Mouse (Mus musculus) hindbrain, embryonic 14.5 days (tissue): ENCODE data around the gene Rai14. TPM values are rescaled to one million over a fixed set of nuclear protein-coding genes. Genes with fewer than 3 reads are reported as not detected.

Experiments
- ATAC-seq: fragments of 200-750 bp; cut with Nextera tagmentation; 2 replicates; pipeline ENCODE4 v1.8.0; 2017; ENCODE audit warnings: moderate number of reproducible peaks, mild to moderate bottlenecking, moderate TSS enrichment, moderate library complexity; ENCODE audit not compliant: low FRiP score
- DNase-seq: peaks from one replicate; pipeline ENCODE4 v3.0.0-alpha.2; 2015; ENCODE audit warnings: low spot score
- H3K27ac ChIP-seq: fragments of 300-500 bp; sonication (generic); 2 replicates; pipeline ENCODE4 v1.5.1; 2014; ENCODE audit warnings: mild to moderate bottlenecking, moderate library complexity
- H3K27me3 ChIP-seq: fragments of 300-500 bp; sonication (generic); 2 replicates; pipeline ENCODE4 v1.6.1; 2014; ENCODE audit warnings: mild to moderate bottlenecking, low read length, mixed read lengths; ENCODE audit not compliant: control insufficient read depth, insufficient read depth
- H3K36me3 ChIP-seq: fragments of 300-500 bp; sonication (generic); replicated peaks from 2 replicates; pipeline ENCODE4 v1.6.1; 2014; ENCODE audit not compliant: control insufficient read depth, insufficient read depth
- H3K4me1 ChIP-seq: fragments of 300-500 bp; sonication (generic); replicated peaks from 2 replicates; pipeline ENCODE4 v1.6.1; 2014; ENCODE audit warnings: antibody characterized with exemption, low read length, mixed read lengths; ENCODE audit not compliant: control insufficient read depth, insufficient read depth
- H3K4me2 ChIP-seq: fragments of 300-500 bp; sonication (generic); replicated peaks from 2 replicates; pipeline ENCODE4 v1.6.1; 2014; ENCODE audit warnings: mild to moderate bottlenecking, moderate library complexity
- H3K4me3 ChIP-seq: fragments of 300-500 bp; sonication (generic); replicated peaks from 2 replicates; pipeline ENCODE4 v1.5.1; 2014; ENCODE audit warnings: mild to moderate bottlenecking, low read length
- H3K9ac ChIP-seq: fragments of 300-500 bp; sonication (generic); 2 replicates; pipeline ENCODE4 v1.6.1; 2014
- H3K9me3 ChIP-seq: fragments of 300-500 bp; sonication (generic); 2 replicates; pipeline ENCODE4 v1.6.1; 2016; ENCODE audit warnings: low read length; ENCODE audit not compliant: control insufficient read depth
- WGBS: fragments of 180-500 bp; shearing (Covaris S2); extraction: QIAGEN DNeasy Blood & Tissue Kit; methylation state at CpG from one replicate; pipeline ENCODE4 v1.1.7; 2014; 5-methylcytosine and 5-hydroxymethylcytosine counted together
- polyA plus RNA-seq: library from polyadenylated mRNA; unstranded; fragments of >200 nt; fragmentation: Nextera tagmentation; extraction: Ambion mirVana; gene quantifications from 2 replicates; pipeline ENCODE4 v1.2.1, GENCODE M21; 2014

Gene Rai14
- polyA plus RNA-seq, 1 experiment from 2014 or later = 12.9 TPM

- DNase-seq (no peak), ATAC-seq (peak; percentile 39)
- Histone ChIP-seq H3K4me2 (peak overlapping the region; percentile 21; the same call in 1 of the 2 replicates), H3K4me3 (no peak overlapping the region), H3K9me3 (no peaks in the 10 kb centered on the region), H3K9ac (no peak overlapping the region), H3K27ac (peak overlapping the region; percentile 75), H3K36me3 (no peaks in the 10 kb centered on the region), H3K27me3 (no peaks in the 10 kb centered on the region), H3K4me1 (peaks cover 19% of the 10 kb centered on the region)
- WGBS = 11% methylated on average over 4 of the region's 4 CpGs
Measured at GRCm38 (mm10) chr15:10747226-10747625, 32.8 kb upstream of the Rai14 start.

DNA sequence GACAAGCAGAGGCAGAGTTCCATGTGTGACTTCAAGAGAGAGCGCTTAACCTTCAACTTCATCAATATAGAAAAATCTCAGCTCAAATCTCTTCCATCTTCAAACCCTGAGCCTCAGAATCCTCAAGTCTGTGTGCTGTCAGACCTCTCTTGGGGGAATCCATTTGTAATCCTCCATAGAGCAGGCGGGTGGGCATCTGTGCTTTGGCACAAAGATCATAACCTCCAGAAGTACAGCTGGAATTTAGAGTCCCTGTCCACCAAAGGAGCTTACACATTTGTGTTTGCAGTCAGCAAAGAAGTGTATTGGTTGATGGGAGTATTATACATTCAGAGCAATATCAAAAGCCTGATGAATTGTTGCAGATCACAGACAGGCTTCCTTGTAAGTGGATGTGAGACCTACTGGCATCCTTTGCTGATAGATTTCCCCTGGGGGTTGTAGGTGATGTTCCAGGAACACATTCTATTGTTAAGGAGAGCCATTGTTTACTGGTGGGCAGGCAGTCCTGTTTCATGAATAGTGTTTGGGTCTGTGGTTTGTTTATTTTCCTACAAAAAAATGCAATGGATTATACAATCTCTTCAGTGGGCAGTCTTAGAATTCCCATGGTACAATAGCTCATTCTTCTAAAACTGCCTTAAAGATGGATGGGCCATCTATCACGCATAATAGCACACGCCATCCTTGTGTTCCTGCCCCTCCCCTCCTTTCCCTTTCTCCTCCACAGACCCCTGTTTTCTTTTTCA lies 32.1 kb upstream of the Rai14 start:
- DNase-seq (no peak), ATAC-seq (peak; percentile 75)
- Histone ChIP-seq H3K9ac (no peak overlapping the region), H3K27ac (peak overlapping the region; percentile 75), H3K4me1 (peaks cover 19% of the 10 kb centered on the region), H3K27me3 (no peaks in the 10 kb centered on the region), H3K36me3 (no peaks in the 10 kb centered on the region), H3K9me3 (no peaks in the 10 kb centered on the region), H3K4me3 (no peak overlapping the region), H3K4me2 (0 out of 2 replicates have a peak overlapping the region, but pooled peaks have one; percentile 10)
- 28% methylated on average over 4 of the region's 4 CpGs for WGBS

DNA sequence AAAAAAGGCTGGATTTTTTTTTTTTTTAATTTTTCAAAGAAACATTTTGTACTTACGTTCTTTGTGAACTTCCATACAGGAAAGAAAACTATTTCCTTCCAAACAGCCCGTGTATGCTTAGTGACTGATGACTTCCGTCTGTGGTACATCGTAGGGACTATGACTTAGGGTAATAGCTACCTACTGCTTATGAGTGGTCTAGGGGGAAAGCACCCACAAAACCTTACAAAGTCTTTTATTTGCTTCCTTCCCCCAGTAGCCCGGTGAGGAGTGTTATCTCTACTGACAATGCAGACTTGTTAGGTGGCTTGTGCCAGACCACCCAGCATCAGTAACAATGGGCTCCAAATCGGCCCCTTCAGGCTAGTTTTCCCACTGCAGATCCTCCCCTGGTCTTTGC lies 28.0 kb upstream of the Rai14 start:
- Histone ChIP-seq H3K9me3 (no peaks in the 10 kb centered on the region), H3K27ac (no peak overlapping the region), H3K27me3 (no peaks in the 10 kb centered on the region), H3K4me1 (peaks cover 18% of the 10 kb centered on the region), H3K4me3 (no peak overlapping the region), H3K36me3 (no peaks in the 10 kb centered on the region), H3K4me2 (no peak overlapping the region), H3K9ac (no peak overlapping the region)
- WGBS = 70% methylated on average over 6 of the region's 6 CpGs
- ATAC-seq (no peak), DNase-seq (no peak)

GRCm38 (mm10) chr15:10739279-10739678 lies 24.9 kb upstream of the Rai14 start:
- no peaks in the 10 kb centered on the region for H3K9me3 ChIP-seq
- H3K9ac ChIP-seq = no peak overlapping the region
- H3K4me1 ChIP-seq = no peaks in the 10 kb centered on the region
- no peak for ATAC-seq
- H3K36me3 ChIP-seq = no peaks in the 10 kb centered on the region
- no peak overlapping the region for H3K4me2 ChIP-seq
- DNase-seq = no peak
- no peaks in the 10 kb centered on the region for H3K27me3 ChIP-seq
- no peak overlapping the region for H3K4me3 ChIP-seq
- H3K27ac ChIP-seq = no peak overlapping the region
- WGBS = 77% methylated on average over 1 of the region's 1 CpGs

DNA sequence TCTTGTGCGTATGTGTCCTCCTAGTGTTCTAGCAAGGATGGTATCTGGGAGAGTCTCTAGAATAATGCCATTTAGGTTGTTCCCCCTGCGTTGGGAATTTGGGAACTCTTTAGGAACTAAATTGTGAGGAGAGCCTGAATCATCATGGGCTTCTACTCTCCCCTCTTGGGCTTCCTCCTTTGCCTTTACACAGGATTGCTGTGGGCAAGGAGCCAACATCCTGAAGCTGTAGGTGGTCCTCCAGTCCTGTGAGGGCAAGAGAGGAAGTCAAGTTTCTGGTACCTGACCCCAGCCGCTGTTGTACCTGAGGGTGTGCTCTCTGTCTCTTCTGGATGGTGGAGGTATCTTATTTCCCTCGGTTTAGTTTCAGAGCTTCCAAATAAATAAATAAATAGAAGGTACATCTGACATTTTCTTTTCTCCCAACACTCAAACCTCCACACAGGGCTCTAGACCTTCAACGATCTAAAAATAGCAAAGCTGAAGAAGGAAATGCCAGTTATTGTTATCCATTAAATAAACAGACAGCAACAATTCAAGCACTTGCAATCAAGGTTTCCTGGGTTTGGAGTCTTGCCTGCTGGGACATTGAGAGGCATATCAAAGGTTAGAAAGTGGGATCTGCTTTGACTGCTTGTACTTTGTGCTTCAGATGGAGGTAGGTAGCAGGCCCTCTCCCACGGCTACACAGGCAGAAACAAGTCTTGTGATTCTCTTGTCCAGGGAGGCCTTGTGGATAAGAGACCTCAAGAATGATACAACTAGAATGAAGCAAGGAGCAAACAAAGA lies 24.1 kb upstream of the Rai14 start:
- no peak overlapping the region for H3K4me2 ChIP-seq
- ATAC-seq (no peak), DNase-seq (no peak)
- no peaks in the 10 kb centered on the region for H3K27me3 ChIP-seq
- no peaks in the 10 kb centered on the region for H3K9me3 ChIP-seq
- WGBS = 83% methylated on average over 6 of the region's 6 CpGs
- H3K9ac ChIP-seq = no peak overlapping the region
- H3K36me3 ChIP-seq = no peaks in the 10 kb centered on the region
- no peaks in the 10 kb centered on the region for H3K4me1 ChIP-seq
- no peak overlapping the region for H3K4me3 ChIP-seq
- no peak overlapping the region for H3K27ac ChIP-seq

DNA sequence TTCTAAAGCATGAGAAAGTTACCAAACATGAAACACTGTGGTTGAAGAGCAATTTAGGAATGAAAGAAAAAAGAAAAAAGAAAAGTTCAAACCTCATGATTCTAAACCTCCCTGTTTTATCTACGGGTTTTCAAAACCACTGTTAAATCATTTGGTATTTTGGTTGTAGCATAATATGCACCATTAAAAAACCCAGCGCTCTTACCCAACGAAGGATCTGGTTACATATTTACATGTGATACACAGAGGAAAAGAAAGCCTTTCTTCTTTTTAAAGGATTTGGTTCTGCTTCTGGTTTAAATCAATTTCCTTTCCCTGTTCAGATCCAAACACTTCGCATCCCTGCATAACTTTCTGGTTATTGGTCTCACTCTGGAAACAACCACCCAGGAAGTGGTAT lies 21.5 kb upstream of the Rai14 start:
- Histone ChIP-seq H3K4me2 (no peak overlapping the region), H3K27ac (no peak overlapping the region), H3K27me3 (no peaks in the 10 kb centered on the region), H3K9me3 (no peaks in the 10 kb centered on the region), H3K4me1 (no peaks in the 10 kb centered on the region), H3K4me3 (no peak overlapping the region), H3K36me3 (no peaks in the 10 kb centered on the region), H3K9ac (no peak overlapping the region)
- WGBS = 83% methylated on average over 4 of the region's 4 CpGs
- ATAC-seq = no peak
- no peak for DNase-seq

DNA sequence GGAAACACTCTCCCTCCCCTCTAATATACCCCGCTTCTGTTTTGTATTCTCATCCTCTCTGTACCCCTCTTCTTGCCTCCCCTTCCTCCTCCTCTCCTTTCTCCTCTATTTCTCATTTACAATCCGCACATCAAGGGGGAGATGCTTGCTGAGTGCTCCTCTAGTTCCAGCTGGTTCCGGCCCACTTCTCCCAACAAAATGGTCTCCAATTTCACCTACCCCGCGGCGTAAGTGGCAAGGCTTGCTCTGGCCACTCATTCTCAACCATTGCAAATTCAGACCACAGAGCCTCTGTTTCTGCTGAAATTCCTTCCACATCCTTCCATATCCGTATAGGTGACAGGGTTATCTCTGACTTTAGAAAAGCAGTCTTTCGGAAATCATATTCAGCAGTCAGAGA lies 20.8 kb upstream of the Rai14 start:
- H3K4me2 ChIP-seq = no peak overlapping the region
- no peak overlapping the region for H3K4me3 ChIP-seq
- 88% methylated on average over 8 of the region's 8 CpGs for WGBS
- DNase-seq (no peak), ATAC-seq (no peak)
- H3K27me3 ChIP-seq = no peaks in the 10 kb centered on the region
- no peaks in the 10 kb centered on the region for H3K9me3 ChIP-seq
- H3K4me1 ChIP-seq = no peaks in the 10 kb centered on the region
- H3K9ac ChIP-seq = no peak overlapping the region
- no peaks in the 10 kb centered on the region for H3K36me3 ChIP-seq
- H3K27ac ChIP-seq = no peak overlapping the region

GRCm38 (mm10) chr15:10731398-10731797 lies 17.0 kb upstream of the Rai14 start:
- no peaks in the 10 kb centered on the region for H3K27me3 ChIP-seq
- H3K27ac ChIP-seq = no peak overlapping the region
- no peak overlapping the region for H3K4me2 ChIP-seq
- no peak overlapping the region for H3K4me3 ChIP-seq
- no peak overlapping the region for H3K9ac ChIP-seq
- H3K4me1 ChIP-seq = no peaks in the 10 kb centered on the region
- no peaks in the 10 kb centered on the region for H3K36me3 ChIP-seq
- ATAC-seq (no peak), DNase-seq (no peak)
- H3K9me3 ChIP-seq = no peaks in the 10 kb centered on the region
- 81% methylated on average over 3 of the region's 3 CpGs for WGBS

GRCm38 (mm10) chr15:10726272-10726671 lies 11.8 kb upstream of the Rai14 start:
- Histone ChIP-seq H3K27ac (no peak overlapping the region), H3K4me3 (no peak overlapping the region), H3K9me3 (no peaks in the 10 kb centered on the region), H3K4me2 (no peak overlapping the region), H3K27me3 (no peaks in the 10 kb centered on the region), H3K9ac (no peak overlapping the region), H3K36me3 (no peaks in the 10 kb centered on the region), H3K4me1 (peaks cover 4% of the 10 kb centered on the region)
- ATAC-seq = no peak
- WGBS = 80% methylated on average over 3 of the region's 3 CpGs
- no peak for DNase-seq
